In genomic region chr13:53064681-53065080, GRCm38 (mm10) we compare ENCODE assay signal across 23 mouse cellular contexts.
A peak's percentile ranks its signal among the peaks of the same experiment; 100 is the strongest.
DNase-seq lines count a peak whose midpoint lies in the region; ATAC-seq lines count a peak whose summit lies in the region.
"Had no signal": no experiment of that assay in that cellular context is flagged by ENCODE, and none has a peak within 500 bp of the region (broad histone marks: within the 10 kb centered on the region; RNA-seq: fewer than 3 reads in every experiment).

No protein-coding gene starts in this region.

- H3K9me3 ChIP-seq in embryonic facial prominence, embryonic 15.5 days (replicated peaks): no peaks in the 10 kb centered on the region
- H3K9me3 ChIP-seq in embryonic facial prominence, embryonic 10.5 days: no peaks in the 10 kb centered on the region
- no peaks in the 10 kb centered on the region for H3K9me3 ChIP-seq in lung, embryonic 15.5 days
- H3K9me3 ChIP-seq: heart, embryonic 15.5 days; hindbrain, embryonic 10.5 days; intestine, embryonic 15.5 days; limb, embryonic 12.5 days; liver, embryonic 13.5 days; midbrain, embryonic 13.5 days had no signal

- peaks cover 20% of the 10 kb centered on the region for H3K4me1 ChIP-seq in embryonic facial prominence, embryonic 15.5 days
- peaks cover 19% of the 10 kb centered on the region for H3K4me1 ChIP-seq in embryonic facial prominence, embryonic 10.5 days
- H3K4me1 ChIP-seq in lung, embryonic 15.5 days: 0 out of 2 replicates have a peak, but pooled peaks cover 5% of the 10 kb centered on the region
- H3K4me1 ChIP-seq: limb, embryonic 12.5 days; liver, embryonic 13.5 days had no signal

- H3K36me3 ChIP-seq in embryonic facial prominence, embryonic 15.5 days: no peaks in the 10 kb centered on the region
- H3K36me3 ChIP-seq in embryonic facial prominence, embryonic 10.5 days (replicated peaks): no peaks in the 10 kb centered on the region
- no peaks in the 10 kb centered on the region for H3K36me3 ChIP-seq in lung, embryonic 15.5 days
- H3K36me3 ChIP-seq: heart, embryonic 15.5 days; hindbrain, embryonic 10.5 days; intestine, embryonic 15.5 days; limb, embryonic 12.5 days; liver, embryonic 13.5 days; midbrain, embryonic 13.5 days had no signal

- no peak overlapping the region for H3K4me2 ChIP-seq in embryonic facial prominence, embryonic 15.5 days (replicated peaks)
- H3K4me2 ChIP-seq in lung, embryonic 15.5 days: no peak overlapping the region
- H3K4me2 ChIP-seq: heart, embryonic 15.5 days; intestine, embryonic 15.5 days; limb, embryonic 12.5 days; liver, embryonic 13.5 days; midbrain, embryonic 13.5 days had no signal

- peak overlapping the region; percentile 11; the same call in 1 of the 2 replicates for H3K27ac ChIP-seq in embryonic facial prominence, embryonic 15.5 days (replicated peaks)
- H3K27ac ChIP-seq in embryonic facial prominence, embryonic 10.5 days (replicated peaks): no peak overlapping the region
- peak overlapping the region; percentile 16; the same call in 1 of the 2 replicates for H3K27ac ChIP-seq in lung, embryonic 15.5 days
- H3K27ac ChIP-seq: heart, embryonic 15.5 days; hindbrain, embryonic 10.5 days; intestine, embryonic 15.5 days; limb, embryonic 12.5 days; liver, embryonic 13.5 days; midbrain, embryonic 13.5 days; stomach, postnatal 0 days had no signal

- ATAC-seq in embryonic facial prominence, embryonic 15.5 days (ENCODE audit: insufficient number of reproducible peaks, low FRiP score, low TSS enrichment, low read depth): no peak
- ATAC-seq in lung, embryonic 15.5 days (ENCODE audit: borderline replicate concordance, extremely low read depth, low FRiP score, low TSS enrichment): no peak
- ATAC-seq: CD4-positive, CD25-positive, alpha-beta regulatory T cell, adult 4 months; forebrain, embryonic 14.5 days; hindbrain, embryonic 16.5 days; intestine, embryonic 15.5 days; midbrain, embryonic 13.5 days had no signal

- no peak overlapping the region for H3K9ac ChIP-seq in embryonic facial prominence, embryonic 15.5 days
- no peak overlapping the region for H3K9ac ChIP-seq in lung, embryonic 15.5 days
- H3K9ac ChIP-seq: heart, embryonic 15.5 days; intestine, embryonic 15.5 days; limb, embryonic 12.5 days; liver, embryonic 13.5 days; midbrain, embryonic 13.5 days had no signal

- 88% methylated on average over 1 of the region's 1 CpGs for WGBS in embryonic facial prominence, embryonic 15.5 days
- WGBS in embryonic facial prominence, embryonic 10.5 days: 86% methylated on average over 1 of the region's 1 CpGs
- 96% methylated on average over 1 of the region's 1 CpGs for WGBS in lung, embryonic 15.5 days

- DNase-seq in embryonic facial prominence, embryonic 10.5 days (ENCODE audit: low spot score): no peak
- DNase-seq in kidney, adult 11 months: peak; percentile 63
- DNase-seq in kidney, postnatal 4 days: no peak
- DNase-seq in lung, postnatal 10 days: no peak
- peak; percentile 76 to 78 for DNase-seq in kidney, postnatal 25 days
- no peak for DNase-seq in thymus, postnatal 4 days
- DNase-seq: adrenal gland, postnatal 25 days; cerebellum, adult 11-12 months; cerebellum, postnatal 14 days; embryo, embryonic 11 days; liver, embryonic 13.5 days had no signal

- H3K4me3 ChIP-seq in embryonic facial prominence, embryonic 15.5 days (replicated peaks): no peak overlapping the region
- no peak overlapping the region for H3K4me3 ChIP-seq in embryonic facial prominence, embryonic 10.5 days
- H3K4me3 ChIP-seq in lung, embryonic 15.5 days: no peak overlapping the region
- H3K4me3 ChIP-seq: heart, embryonic 15.5 days; hindbrain, embryonic 10.5 days; intestine, embryonic 15.5 days; limb, embryonic 12.5 days; liver, embryonic 13.5 days; megakaryocyte, embryonic 14.5 days; midbrain, embryonic 13.5 days had no signal

- no peaks in the 10 kb centered on the region for H3K27me3 ChIP-seq in embryonic facial prominence, embryonic 15.5 days
- H3K27me3 ChIP-seq in embryonic facial prominence, embryonic 10.5 days (replicated peaks; ENCODE audit: low read depth, poor library complexity, severe bottlenecking): 0 out of 2 replicates have a peak, but pooled peaks cover under 1% of the 10 kb centered on the region
- H3K27me3 ChIP-seq in lung, embryonic 15.5 days: no peaks in the 10 kb centered on the region
- H3K27me3 ChIP-seq: heart, embryonic 15.5 days; intestine, embryonic 15.5 days; limb, embryonic 12.5 days; liver, embryonic 13.5 days had no signal

Comparison
In these comparisons a context has a peak if more than half of its experiments do, and no peak if none do; other contexts are left out.
1. DNase-seq: peak in kidney, adult 11 months (single experiment) and kidney, postnatal 25 days (2 of 2); none in embryonic facial prominence, embryonic 10.5 days (single experiment), kidney, postnatal 4 days (0 of 2), lung, postnatal 10 days (single experiment) and thymus, postnatal 4 days (single experiment).